Mouse (Mus musculus) neural tube, embryonic 13.5 days (tissue): ENCODE data around the gene Minpp1. TPM values are rescaled to one million over a fixed set of nuclear protein-coding genes. Genes with fewer than 3 reads are reported as not detected.
"Not testable (repeated sequence)": the region's sequence is repeated elsewhere in the genome, so short reads cannot be mapped to it uniquely, and the experiment has no call there.

ENCODE experiments used
- ATAC-seq: fragments of 200-750 bp; cut with Nextera tagmentation; 2 replicates; pipeline ENCODE4 v1.8.0; 2017; ENCODE audit warnings: low read depth, mild to moderate bottlenecking, moderate TSS enrichment, moderate library complexity
- H3K27ac ChIP-seq: fragments of 300-500 bp; sonication (generic); replicated peaks from 2 replicates; pipeline ENCODE4 v1.5.1; 2015; ENCODE audit warnings: moderate library complexity, mild to moderate bottlenecking, inconsistent platforms
- H3K27me3 ChIP-seq: fragments of 300-500 bp; sonication (generic); 2 replicates; pipeline ENCODE4 v1.6.1; 2015; ENCODE audit warnings: mild to moderate bottlenecking, inconsistent platforms
- H3K36me3 ChIP-seq: fragments of 300-500 bp; sonication (generic); 2 replicates; pipeline ENCODE4 v1.6.1; 2015; ENCODE audit warnings: mild to moderate bottlenecking, inconsistent platforms
- H3K4me1 ChIP-seq: fragments of 300-500 bp; sonication (generic); replicated peaks from 2 replicates; pipeline ENCODE4 v1.6.1; 2015; ENCODE audit warnings: inconsistent platforms
- H3K4me2 ChIP-seq: fragments of 300-500 bp; sonication (generic); 2 replicates; pipeline ENCODE4 v1.6.1; 2015; ENCODE audit warnings: inconsistent platforms, mild to moderate bottlenecking, moderate library complexity
- H3K4me3 ChIP-seq: fragments of 300-500 bp; sonication (generic); 2 replicates; pipeline ENCODE4 v1.5.1; 2015; ENCODE audit warnings: mild to moderate bottlenecking, inconsistent platforms
- H3K9ac ChIP-seq: fragments of 300-500 bp; sonication (generic); 2 replicates; pipeline ENCODE4 v1.6.1; 2015; ENCODE audit warnings: moderate library complexity, mild to moderate bottlenecking, inconsistent platforms
- H3K9me3 ChIP-seq: fragments of 300-500 bp; sonication (generic); 2 replicates; pipeline ENCODE4 v1.6.1; 2016; ENCODE audit warnings: inconsistent platforms
- WGBS: fragments of 180-500 bp; shearing (Covaris S2); methylation state at CpG from one replicate; pipeline ENCODE4 v1.1.7; 2015; 5-methylcytosine and 5-hydroxymethylcytosine counted together
- polyA plus RNA-seq: library from polyadenylated mRNA; unstranded; fragments of >200 nt; fragmentation: Nextera tagmentation; extraction: Ambion mirVana; gene quantifications from 2 replicates; pipeline ENCODE4 v1.2.1, GENCODE M21; 2015

The Minpp1 gene
- polyA plus RNA-seq, 1 experiment from 2014 or later: 54.7 TPM

DNA sequence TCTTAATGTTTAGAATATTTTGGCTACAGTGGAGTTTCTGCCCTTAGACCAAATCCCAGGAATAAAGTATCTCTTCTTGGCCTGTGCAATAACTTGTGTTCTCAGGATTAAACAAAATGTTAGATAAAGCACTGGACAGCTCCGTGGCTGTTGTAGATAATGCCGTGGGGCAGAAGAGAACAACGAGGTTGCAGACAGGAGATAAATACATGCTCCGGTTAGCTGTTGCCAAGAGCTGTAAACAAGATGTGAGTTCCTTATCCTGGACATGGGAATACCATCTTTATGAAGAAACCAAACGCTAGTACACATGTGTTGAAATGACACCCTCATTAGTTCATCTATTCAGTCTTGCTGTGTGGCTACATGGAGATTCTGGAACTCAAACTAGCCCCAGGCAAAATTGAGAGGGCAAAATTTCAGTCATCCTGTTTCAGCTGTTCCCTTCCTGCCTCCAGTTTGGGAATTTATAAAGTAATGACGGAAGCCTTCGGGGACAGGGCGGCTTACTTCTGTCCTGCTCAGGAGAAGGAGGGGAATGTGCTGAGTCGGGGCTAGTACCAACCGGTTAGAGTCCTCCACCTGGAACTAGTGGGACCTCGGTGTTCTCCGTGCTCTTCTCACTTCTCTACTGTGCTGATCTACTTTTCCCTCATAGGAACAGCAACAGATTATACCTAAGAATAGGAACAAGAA, 9.4 kb upstream of the Minpp1 start:
- WGBS: 87% methylated on average over 12 of the region's 12 CpGs

DNA sequence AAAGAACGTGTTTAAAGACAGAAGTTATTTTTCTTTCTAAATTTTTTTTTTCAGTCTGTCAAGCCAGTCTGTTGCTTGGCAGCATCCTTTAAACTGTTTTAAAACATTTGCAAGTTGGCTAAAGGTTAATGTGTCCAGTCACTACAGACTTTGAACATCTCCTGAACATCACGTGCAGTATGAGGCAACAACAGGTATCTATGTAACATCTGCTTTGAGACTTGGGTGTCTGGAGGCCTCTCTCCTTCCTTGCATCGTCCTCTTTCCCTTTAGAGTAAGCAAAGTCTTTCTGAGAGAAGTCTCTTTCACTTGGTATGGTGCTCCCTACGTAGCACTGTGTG, 8.9 kb upstream of the Minpp1 start:
- H3K9ac ChIP-seq: no peak overlapping the region
- H3K27me3 ChIP-seq: no peaks in the 10 kb centered on the region
- no peak for ATAC-seq
- no peak overlapping the region for H3K4me3 ChIP-seq
- H3K27ac ChIP-seq: no peak overlapping the region
- WGBS: 85% methylated on average over 4 of the region's 4 CpGs
- no peaks in the 10 kb centered on the region for H3K9me3 ChIP-seq
- H3K4me1 ChIP-seq: no peaks in the 10 kb centered on the region
- no peak overlapping the region for H3K4me2 ChIP-seq
- no peaks in the 10 kb centered on the region for H3K36me3 ChIP-seq

More for the DNA sequence above, 9.4 kb upstream of the Minpp1 start:
- Histone ChIP-seq H3K27ac (no peak overlapping the region), H3K9ac (no peak overlapping the region), H3K4me3 (no peak overlapping the region), H3K4me1 (no peaks in the 10 kb centered on the region), H3K36me3 (no peaks in the 10 kb centered on the region), H3K27me3 (no peaks in the 10 kb centered on the region), H3K4me2 (no peak overlapping the region), H3K9me3 (no peaks in the 10 kb centered on the region)
- ATAC-seq: no peak

DNA sequence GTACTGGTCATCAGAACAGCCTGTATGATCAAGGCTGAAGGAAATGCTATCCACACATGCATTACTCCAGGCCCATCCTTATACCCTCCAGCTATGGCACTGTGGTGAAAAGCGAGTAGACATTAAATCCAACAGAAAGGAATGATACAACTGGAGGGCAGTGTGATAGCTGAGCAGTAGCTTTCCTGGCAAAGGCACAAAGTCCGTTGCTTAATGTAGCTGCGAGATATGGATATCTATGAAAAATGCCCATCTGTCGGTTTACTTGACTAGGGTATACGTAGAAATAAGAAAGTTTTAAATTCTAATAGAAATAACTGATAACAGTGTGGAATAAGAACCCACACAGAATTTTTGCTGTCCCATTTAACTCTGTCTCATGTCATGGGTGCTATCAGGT, 5.3 kb upstream of the Minpp1 start:
- Histone ChIP-seq H3K27ac (no peak overlapping the region), H3K4me2 (no peak overlapping the region), H3K4me3 (no peak overlapping the region), H3K27me3 (no peaks in the 10 kb centered on the region), H3K9me3 (no peaks in the 10 kb centered on the region), H3K9ac (no peak overlapping the region), H3K36me3 (no peaks in the 10 kb centered on the region), H3K4me1 (peaks cover 6% of the 10 kb centered on the region)
- no peak for ATAC-seq
- 88% methylated on average over 5 of the region's 5 CpGs for WGBS

DNA sequence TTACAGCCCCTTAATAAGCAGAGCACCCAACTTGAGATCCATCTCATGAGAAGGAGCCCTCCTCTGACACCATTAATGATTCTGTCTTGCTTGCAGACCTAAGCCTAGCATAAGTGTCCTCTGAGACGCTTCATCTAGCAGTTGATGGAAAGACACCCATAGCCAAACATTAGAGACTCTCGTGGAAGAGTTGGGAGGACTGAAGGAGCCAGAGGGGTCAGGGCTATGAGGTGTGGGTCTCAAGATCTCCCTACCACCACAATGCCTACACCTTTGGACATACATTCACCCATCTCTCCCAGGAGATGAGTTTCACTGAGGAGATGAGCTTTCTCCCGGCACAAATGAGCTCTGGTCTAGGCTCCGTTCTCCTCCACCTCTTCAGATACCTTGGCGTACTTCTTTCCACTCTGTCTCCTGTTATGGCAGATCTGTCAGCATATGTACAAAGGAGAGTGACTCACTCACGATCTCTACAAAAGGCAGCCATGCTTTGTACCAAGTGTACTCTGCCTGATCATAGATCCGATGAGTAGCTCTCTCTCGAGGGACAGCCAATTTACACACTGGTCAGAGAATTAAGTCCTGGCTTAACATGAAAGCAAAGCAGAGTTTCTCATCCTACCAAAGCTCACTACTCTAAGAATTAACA, 4.7 kb upstream of the Minpp1 start:
- no peaks in the 10 kb centered on the region for H3K27me3 ChIP-seq
- no peaks in the 10 kb centered on the region for H3K9me3 ChIP-seq
- WGBS: 88% methylated on average over 8 of the region's 8 CpGs
- ATAC-seq: no peak
- no peaks in the 10 kb centered on the region for H3K36me3 ChIP-seq
- no peak overlapping the region for H3K4me2 ChIP-seq
- no peak overlapping the region for H3K27ac ChIP-seq
- H3K4me3 ChIP-seq: no peak overlapping the region
- H3K4me1 ChIP-seq: peaks cover 7% of the 10 kb centered on the region
- no peak overlapping the region for H3K9ac ChIP-seq

DNA sequence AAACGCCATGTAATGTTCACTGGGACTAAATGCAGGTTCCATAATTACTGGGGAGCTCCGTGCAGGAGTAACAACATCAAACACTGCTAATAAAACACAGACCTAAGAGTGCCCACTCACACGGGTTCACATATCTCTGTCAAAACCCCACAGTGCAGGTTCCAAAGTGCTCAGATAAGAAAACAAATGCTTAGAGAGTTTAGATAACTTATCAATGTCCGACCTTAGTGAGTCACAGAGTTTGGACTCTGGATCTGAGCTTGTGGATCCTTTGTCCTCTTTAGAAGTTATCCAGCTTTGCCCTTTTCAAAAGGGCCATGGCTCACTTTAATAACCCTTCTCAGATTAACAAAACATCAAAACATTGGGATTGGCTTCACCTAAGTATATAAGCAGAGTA, 4.1 kb upstream of the Minpp1 start:
- Histone ChIP-seq H3K4me3 (no peak overlapping the region), H3K36me3 (no peaks in the 10 kb centered on the region), H3K9me3 (no peaks in the 10 kb centered on the region), H3K4me1 (peaks cover 9% of the 10 kb centered on the region), H3K9ac (no peak overlapping the region), H3K4me2 (no peak overlapping the region), H3K27ac (no peak overlapping the region), H3K27me3 (no peaks in the 10 kb centered on the region)
- 85% methylated on average over 4 of the region's 4 CpGs for WGBS
- ATAC-seq: no peak

DNA sequence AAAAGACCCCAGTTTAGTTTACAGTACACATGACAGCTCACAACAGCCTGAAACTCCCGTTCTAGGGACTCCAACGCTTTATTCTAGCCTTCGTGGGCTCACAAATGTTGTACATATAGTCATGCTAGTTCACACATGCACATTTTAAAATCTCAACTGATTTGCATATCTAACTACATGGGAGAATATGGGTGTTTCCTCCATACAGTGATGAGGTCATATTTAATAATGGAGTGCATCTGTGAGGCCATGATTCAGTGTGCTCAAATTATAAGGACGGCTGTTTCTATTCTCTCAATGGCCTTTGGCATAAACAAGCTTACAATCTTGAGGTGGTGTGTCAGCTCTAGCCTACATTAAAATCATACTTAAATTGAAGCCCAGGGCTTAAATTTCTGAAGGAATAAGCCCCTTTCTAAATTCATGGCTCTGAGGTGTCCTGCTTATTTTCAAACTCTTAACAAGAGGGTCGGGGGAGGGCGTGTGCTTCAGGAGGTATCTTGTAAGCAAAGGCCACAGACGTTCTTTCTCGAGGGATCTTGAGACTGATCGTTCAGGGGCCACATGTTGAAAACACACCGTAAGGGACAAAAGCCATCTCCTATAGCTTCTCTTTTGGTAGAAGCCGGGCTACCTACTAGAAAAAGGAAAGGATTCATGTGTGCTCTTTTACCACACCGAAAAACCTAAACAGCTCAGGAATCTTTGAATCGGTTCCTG, 468 bp upstream of the Minpp1 start:
- no peaks in the 10 kb centered on the region for H3K9me3 ChIP-seq
- WGBS: 18% methylated on average over 13 of the region's 13 CpGs
- no peaks in the 10 kb centered on the region for H3K27me3 ChIP-seq
- peak overlapping the region; percentile 91 for H3K27ac ChIP-seq
- H3K4me1 ChIP-seq: peaks cover 30% of the 10 kb centered on the region
- no peak; the same call in 1 of the 2 replicates for ATAC-seq
- peak overlapping the region; percentile 87 for H3K9ac ChIP-seq
- H3K36me3 ChIP-seq: no peaks in the 10 kb centered on the region
- H3K4me2 ChIP-seq: peak overlapping the region; percentile 81
- H3K4me3 ChIP-seq: peak overlapping the region; percentile 82

DNA sequence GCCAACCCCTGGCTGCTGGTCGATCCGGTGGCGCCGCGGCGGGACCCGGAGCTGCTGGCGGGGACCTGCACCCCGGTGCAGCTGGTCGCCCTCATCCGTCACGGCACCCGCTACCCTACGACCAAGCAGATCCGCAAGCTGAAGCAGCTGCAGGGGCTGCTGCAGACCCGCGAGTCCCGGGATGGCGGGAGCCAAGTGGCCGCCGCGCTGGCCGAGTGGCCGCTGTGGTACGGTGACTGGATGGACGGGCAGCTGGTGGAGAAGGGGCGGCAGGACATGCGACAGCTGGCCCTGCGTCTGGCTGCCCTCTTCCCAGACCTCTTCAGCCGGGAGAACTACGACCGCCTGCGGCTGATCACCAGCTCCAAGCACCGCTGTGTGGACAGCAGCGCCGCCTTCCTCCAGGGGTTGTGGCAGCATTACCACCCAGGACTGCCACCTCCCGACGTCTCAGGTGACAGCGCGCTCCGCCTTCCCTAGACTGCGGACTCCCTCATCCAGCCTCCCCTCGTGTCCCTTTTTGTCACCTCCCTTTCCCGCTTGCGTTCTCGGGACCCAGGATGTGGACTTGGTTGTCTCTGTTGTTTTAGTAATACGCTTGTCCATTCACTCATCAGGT, 646 bp downstream of the Minpp1 start:
- not testable (repeated sequence) for H3K36me3 ChIP-seq, H3K9me3 ChIP-seq, H3K27me3 ChIP-seq
- Histone ChIP-seq H3K27ac (peak overlapping the region; percentile 91), H3K9ac (peak overlapping the region; percentile 87), H3K4me3 (peak overlapping the region; percentile 82), H3K4me1 (peaks cover 30% of the 10 kb centered on the region), H3K4me2 (peak overlapping the region; percentile 81)
- under 1% methylated on average over 47 of the region's 47 CpGs for WGBS
- ATAC-seq: peak; percentile 92

DNA sequence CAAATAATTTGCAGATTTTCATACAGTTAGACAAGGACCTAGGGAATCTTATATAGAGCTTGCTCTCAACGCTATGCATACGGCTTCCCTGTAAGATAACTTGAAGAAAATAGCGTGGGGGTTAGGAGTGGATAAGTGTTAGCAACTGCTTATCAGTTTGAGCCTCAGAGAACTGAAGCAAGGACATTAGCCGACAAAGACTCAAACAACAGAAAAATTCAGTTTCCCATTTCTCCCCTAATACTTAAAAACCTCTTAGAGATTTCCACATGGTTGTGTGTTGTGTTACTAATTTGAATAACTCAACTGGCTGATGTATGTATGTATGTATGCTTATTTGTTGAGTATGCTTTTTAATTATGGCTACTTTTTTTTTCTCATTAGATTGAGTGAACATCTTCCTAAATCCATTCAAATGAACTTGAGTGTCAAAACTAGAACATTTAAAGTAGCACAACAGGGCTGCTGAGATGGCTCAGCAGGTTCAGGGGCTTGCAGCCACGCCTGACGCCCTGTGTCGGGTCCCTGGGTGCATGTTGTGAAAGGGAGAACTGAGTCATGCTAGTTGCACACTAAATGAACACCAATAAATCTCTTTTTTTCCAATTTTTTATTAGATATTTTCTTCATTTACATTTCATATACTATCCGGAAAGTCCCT, 2.2 kb downstream of the Minpp1 start:
- Histone ChIP-seq H3K9ac (peak overlapping the region; percentile 87), H3K36me3 (peaks cover 10% of the 10 kb centered on the region), H3K27me3 (no peaks in the 10 kb centered on the region), H3K27ac (no peak overlapping the region), H3K9me3 (no peaks in the 10 kb centered on the region), H3K4me1 (peaks cover 30% of the 10 kb centered on the region), H3K4me2 (peak overlapping the region; percentile 81), H3K4me3 (peak overlapping the region; percentile 82)
- no peak for ATAC-seq
- 88% methylated on average over 8 of the region's 8 CpGs for WGBS

DNA sequence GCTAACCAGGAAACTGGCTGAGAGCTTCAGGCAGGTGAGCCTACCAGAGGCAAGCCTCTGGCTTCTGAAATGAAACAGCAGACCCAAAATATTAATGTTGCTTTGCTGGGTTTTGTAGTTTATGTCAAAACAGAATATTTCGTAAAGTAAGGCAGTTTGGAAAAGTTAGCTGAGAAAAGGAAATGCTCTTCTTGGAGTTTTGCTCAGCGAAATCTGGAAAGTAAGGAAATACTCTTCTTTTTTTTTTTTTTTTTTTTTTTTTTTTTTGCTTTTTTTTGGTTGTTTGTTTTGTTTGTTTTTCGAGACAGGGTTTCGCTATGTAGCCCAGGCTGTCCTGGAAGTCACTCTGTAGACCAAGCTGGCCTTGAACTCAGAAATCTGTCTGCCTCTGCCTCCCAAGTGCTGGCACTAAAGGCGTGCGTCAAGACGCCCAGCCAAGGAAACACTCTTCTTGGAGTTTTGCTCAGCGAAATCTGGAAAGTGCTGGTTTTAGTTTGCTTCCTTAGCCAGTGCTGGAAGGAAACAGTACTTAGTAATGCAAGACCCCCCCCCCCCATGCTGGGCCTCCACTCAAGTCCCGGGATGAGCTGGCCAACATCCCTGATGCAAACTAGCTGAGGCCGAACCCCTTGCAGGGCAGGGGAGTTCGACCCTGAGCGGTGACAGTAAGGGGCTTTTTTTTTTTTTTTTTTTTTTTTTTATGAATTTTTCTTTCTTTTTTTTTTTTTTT, 3.8 kb downstream of the Minpp1 start:
- Histone ChIP-seq H3K4me3 (no peak overlapping the region), H3K27me3 (no peaks in the 10 kb centered on the region), H3K27ac (no peak overlapping the region), H3K4me1 (peaks cover 30% of the 10 kb centered on the region), H3K9ac (no peak overlapping the region), H3K9me3 (no peaks in the 10 kb centered on the region), H3K36me3 (peaks cover 25% of the 10 kb centered on the region), H3K4me2 (no peak overlapping the region)
- whole genome bisulfite sequencing: 86% methylated on average over 12 of the region's 12 CpGs
- ATAC-seq: no peak

DNA sequence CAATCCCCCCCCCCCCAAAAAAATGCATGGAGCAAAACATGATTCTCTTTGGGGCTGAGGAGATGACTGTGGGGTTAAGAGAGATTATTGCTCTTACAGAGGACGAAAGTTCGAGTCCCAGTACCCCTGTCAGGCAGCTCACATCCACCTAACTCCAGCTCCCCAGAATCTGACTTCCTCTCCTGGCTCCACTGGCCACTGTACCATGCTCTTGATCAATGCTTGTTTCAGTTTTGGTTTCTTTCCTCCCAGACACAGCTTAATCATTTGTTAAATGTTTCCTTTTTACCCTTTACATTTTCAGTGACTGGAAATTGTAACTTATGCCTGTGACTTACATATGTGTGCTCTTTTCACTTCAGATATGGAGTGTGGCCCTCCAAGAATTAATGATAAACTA, 5.4 kb downstream of the Minpp1 start:
- Histone ChIP-seq H3K9me3 (no peaks in the 10 kb centered on the region), H3K27ac (no peak overlapping the region), H3K4me3 (no peak overlapping the region), H3K4me1 (peaks cover 23% of the 10 kb centered on the region), H3K4me2 (no peak overlapping the region), H3K36me3 (peaks cover 41% of the 10 kb centered on the region), H3K27me3 (no peaks in the 10 kb centered on the region), H3K9ac (no peak overlapping the region)
- 100% methylated on average over 2 of the region's 2 CpGs for WGBS
- ATAC-seq: no peak

DNA sequence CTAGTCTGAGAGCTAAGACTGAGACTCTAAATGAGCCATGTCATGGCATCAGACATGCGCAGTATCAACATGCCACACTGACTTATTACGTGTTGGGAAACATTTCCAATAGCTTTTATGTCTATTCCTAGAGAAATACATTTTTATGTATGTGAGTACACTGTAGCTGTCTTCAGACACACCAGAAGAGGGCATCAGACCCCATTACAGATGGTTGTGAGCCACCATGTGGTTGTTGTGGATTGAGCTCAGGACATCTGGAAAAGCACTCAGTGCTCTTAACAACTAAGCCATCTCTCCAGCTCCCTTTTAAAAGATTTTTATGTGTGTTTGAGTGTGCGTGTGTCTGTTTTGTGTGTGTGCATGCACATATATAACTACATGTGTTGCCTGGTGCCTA, 6.8 kb downstream of the Minpp1 start:
- H3K4me3 ChIP-seq: no peak overlapping the region
- ATAC-seq: no peak
- H3K4me2 ChIP-seq: no peak overlapping the region
- no peak overlapping the region for H3K27ac ChIP-seq
- H3K36me3 ChIP-seq: peaks cover 43% of the 10 kb centered on the region
- H3K9ac ChIP-seq: no peak overlapping the region
- H3K27me3 ChIP-seq: no peaks in the 10 kb centered on the region
- H3K4me1 ChIP-seq: peaks cover 13% of the 10 kb centered on the region
- H3K9me3 ChIP-seq: no peaks in the 10 kb centered on the region
- WGBS: 92% methylated on average over 3 of the region's 3 CpGs
